Mouse (Mus musculus) heart, postnatal 0 days (tissue): Measurements from ENCODE around the gene Col25a1. TPM values are rescaled to one million over a fixed set of nuclear protein-coding genes. Genes with fewer than 3 reads are reported as not detected.

Source experiments
- ATAC-seq: fragments of 200-750 bp; cut with Nextera tagmentation; 2 replicates; pipeline ENCODE4 v1.8.0; 2017; ENCODE audit warnings: low read depth, moderate number of reproducible peaks, moderate library complexity; ENCODE audit not compliant: insufficient read depth
- DNase-seq: peaks from one replicate; pipeline ENCODE4 v3.0.0-alpha.2; 2016; ENCODE audit warnings: low spot score
- H3K27ac ChIP-seq: fragments of 300-500 bp; sonication (generic); 2 replicates; pipeline ENCODE4 v1.5.1; 2014; ENCODE audit warnings: low read depth, mild to moderate bottlenecking
- H3K27me3 ChIP-seq: fragments of 300-500 bp; sonication (generic); 2 replicates; pipeline ENCODE4 v1.6.1; 2014; ENCODE audit warnings: low read length, mixed read lengths; ENCODE audit not compliant: control insufficient read depth, insufficient read depth
- H3K36me3 ChIP-seq: fragments of 300-500 bp; sonication (generic); replicated peaks from 2 replicates; pipeline ENCODE4 v1.6.1; 2014; ENCODE audit warnings: low read length, mixed read lengths; ENCODE audit not compliant: control insufficient read depth, insufficient read depth
- H3K4me1 ChIP-seq: fragments of 300-500 bp; sonication (generic); 2 replicates; pipeline ENCODE4 v1.6.1; 2014; ENCODE audit warnings: antibody characterized with exemption; ENCODE audit not compliant: control insufficient read depth, insufficient read depth
- H3K4me2 ChIP-seq: fragments of 300-500 bp; sonication (generic); 2 replicates; pipeline ENCODE4 v1.6.1; 2014; ENCODE audit warnings: low read depth, mild to moderate bottlenecking, low read length, moderate library complexity
- H3K4me3 ChIP-seq: fragments of 300-500 bp; sonication (generic); 2 replicates; pipeline ENCODE4 v1.5.1; 2014; ENCODE audit warnings: low read depth, low read length
- H3K9ac ChIP-seq: fragments of 300-500 bp; sonication (generic); replicated peaks from 2 replicates; pipeline ENCODE4 v1.6.1; 2014; ENCODE audit warnings: low read depth, low read length, mixed read lengths
- H3K9me3 ChIP-seq: fragments of 300-500 bp; sonication (generic); replicated peaks from 2 replicates; pipeline ENCODE4 v1.6.1; 2016; ENCODE audit warnings: low read length; ENCODE audit not compliant: control insufficient read depth
- CTCF ChIP-seq: IDR thresholded peaks from 2 replicates; pipeline ENCODE4 v1.5.1; 2016; ENCODE audit warnings: antibody characterized with exemption, control low read depth, low read depth
- EP300 ChIP-seq: IDR thresholded peaks from 2 replicates; pipeline ENCODE4 v1.6.1; 2016; ENCODE audit warnings: antibody characterized with exemption, low read depth
- WGBS: fragments of 180-500 bp; shearing (Covaris S2); extraction: QIAGEN DNeasy Blood & Tissue Kit; methylation state at CpG from one replicate; pipeline ENCODE4 v1.1.7; 2014; 5-methylcytosine and 5-hydroxymethylcytosine counted together
- polyA plus RNA-seq: library from polyadenylated mRNA; unstranded; fragments of >200 nt; fragmentation: Nextera tagmentation; extraction: Ambion mirVana; gene quantifications from 2 replicates; pipeline ENCODE4 v1.2.1, GENCODE M21; 2015
- total RNA-seq: library from RNA; depleted of rRNA; stranded (reverse); fragments of >200 nt; gene quantifications from 2 replicates; pipeline ENCODE4 v1.2.3, GENCODE M21; 2014; ENCODE audit warnings: low replicate concordance

Col25a1 gene
- total and polyA plus RNA-seq, 2 experiments from 2014 or later: 0.67 to 0.92 TPM

DNA sequence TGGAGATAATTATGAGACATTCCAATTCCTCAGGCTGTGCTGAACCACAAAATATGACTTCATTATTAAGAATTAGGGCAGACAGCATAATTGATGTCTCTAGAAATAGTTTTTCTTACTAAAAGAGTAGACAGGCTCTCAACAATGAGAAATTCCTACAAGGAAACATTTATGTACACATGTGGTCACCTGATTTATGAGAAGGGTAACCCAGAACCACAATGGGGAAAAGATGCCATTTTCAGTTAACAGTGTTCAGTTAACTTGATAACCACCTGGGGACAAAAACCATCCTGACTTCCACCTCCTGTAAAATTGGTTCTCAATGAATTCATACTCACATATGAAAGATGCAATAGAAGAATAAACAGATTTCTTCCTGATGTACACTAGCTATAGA lies 305.7 kb downstream of the Col25a1 start:
- Histone ChIP-seq H3K27ac (no peak overlapping the region), H3K36me3 (no peaks in the 10 kb centered on the region), H3K4me3 (no peak overlapping the region), H3K27me3 (no peaks in the 10 kb centered on the region), H3K4me2 (no peak overlapping the region), H3K9me3 (no peaks in the 10 kb centered on the region), H3K9ac (no peak overlapping the region), H3K4me1 (no peaks in the 10 kb centered on the region)
- TF ChIP-seq EP300 (no peak), CTCF (no peak)
- DNase-seq (no peak), ATAC-seq (no peak)

DNA sequence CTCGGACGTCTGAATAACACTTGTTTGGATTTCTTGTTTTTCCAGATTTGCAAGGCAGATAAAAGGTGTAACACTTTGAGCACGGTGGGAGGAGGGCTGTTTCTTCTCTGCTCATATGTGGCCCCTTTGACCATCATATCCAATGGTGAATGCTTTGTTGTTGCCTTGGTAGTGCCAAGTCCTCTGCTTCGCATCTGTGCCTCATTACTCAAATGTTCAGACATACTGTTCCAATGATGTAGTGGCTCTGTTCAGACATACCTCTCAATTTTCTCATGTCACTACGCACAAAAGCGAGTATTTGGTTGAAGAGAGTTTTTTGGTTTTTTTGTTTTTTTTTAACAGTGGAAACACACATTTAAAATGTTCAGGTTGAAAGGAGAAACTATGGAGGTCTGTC lies 308.5 kb downstream of the Col25a1 start:
- H3K36me3 ChIP-seq: no peaks in the 10 kb centered on the region
- H3K9ac ChIP-seq: no peak overlapping the region
- H3K9me3 ChIP-seq: no peaks in the 10 kb centered on the region
- DNase-seq (no peak), ATAC-seq (no peak)
- H3K27ac ChIP-seq: no peak overlapping the region
- H3K4me2 ChIP-seq: no peak overlapping the region
- TF ChIP-seq CTCF: no peak
- no peak overlapping the region for H3K4me3 ChIP-seq
- H3K4me1 ChIP-seq: no peaks in the 10 kb centered on the region
- WGBS: 81% methylated on average over 6 of the region's 6 CpGs
- no peaks in the 10 kb centered on the region for H3K27me3 ChIP-seq

DNA sequence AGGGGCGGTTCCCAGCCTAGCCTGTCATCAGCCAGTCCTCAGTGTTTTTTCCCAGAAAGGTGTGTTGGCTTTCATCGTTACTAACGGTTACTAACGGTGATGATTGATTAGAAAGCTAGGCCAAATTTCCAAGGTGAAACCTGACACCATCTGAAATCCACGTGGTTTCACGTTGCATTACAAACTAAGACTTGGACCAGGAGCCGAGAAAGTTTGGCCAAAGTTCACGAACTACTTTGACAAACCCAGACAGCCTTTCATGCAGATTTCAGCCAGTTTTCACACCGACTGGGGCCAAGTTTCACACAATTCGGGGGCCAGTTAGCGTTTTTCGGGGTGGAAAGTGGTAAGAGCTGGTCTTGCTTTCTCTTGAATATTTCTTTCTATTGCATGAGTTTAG lies 309.4 kb downstream of the Col25a1 start:
- DNase-seq: no peak

DNA sequence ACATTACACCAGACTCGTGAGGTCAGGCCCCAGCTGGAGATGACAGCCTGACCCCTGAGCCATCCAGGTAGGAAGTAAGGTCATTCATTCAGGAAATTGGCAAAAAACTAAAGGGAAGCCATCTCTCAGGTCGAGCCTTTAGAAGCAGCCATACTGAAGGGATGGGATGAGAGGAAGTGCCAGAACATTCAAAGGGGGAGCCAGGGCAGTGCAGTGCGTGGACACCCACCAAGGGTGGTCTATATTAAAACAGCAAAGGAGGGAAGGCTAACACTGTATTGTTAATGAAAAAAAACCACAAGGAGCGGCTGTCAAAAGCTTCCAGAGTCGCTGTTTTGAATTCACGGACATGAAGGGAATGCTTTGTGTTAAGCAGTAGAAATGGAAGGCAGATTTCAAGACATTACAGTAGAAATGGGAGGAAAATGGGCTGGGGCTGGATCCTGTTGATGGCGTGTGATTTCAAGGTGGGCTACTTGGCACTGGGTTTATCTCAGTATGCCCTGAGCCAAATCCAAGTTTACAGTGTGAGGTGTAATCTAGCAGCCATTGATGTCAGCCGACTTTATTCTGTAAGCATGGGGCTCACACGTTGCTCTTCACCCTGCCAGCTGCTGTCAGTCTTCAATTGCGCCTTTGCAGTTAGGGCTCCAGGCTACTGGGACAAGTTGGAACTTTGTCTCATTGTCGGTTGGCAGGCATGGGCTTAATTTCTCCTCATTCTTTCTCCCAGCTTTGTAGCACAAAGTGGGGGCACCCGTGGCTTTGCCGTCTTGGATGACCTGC lies 312.7 kb downstream of the Col25a1 start:
- no peak overlapping the region for H3K9ac ChIP-seq
- H3K4me1 ChIP-seq: no peaks in the 10 kb centered on the region
- WGBS: 55% methylated on average over 13 of the region's 13 CpGs
- no peak overlapping the region for H3K4me3 ChIP-seq
- TF ChIP-seq CTCF (no peak), EP300 (no peak)
- no peak for DNase-seq
- H3K4me2 ChIP-seq: no peak overlapping the region
- no peak overlapping the region for H3K27ac ChIP-seq
- ATAC-seq: no peak
- no peaks in the 10 kb centered on the region for H3K36me3 ChIP-seq
- H3K27me3 ChIP-seq: no peaks in the 10 kb centered on the region
- H3K9me3 ChIP-seq: no peaks in the 10 kb centered on the region

More for the DNA sequence above, 309.4 kb downstream of the Col25a1 start:
- no peaks in the 10 kb centered on the region for H3K27me3 ChIP-seq
- H3K4me3 ChIP-seq: no peak overlapping the region
- H3K9ac ChIP-seq: no peak overlapping the region
- 60% methylated on average over 12 of the region's 12 CpGs for WGBS
- no peaks in the 10 kb centered on the region for H3K9me3 ChIP-seq
- no peaks in the 10 kb centered on the region for H3K36me3 ChIP-seq
- TF ChIP-seq CTCF (no peak), EP300 (no peak)
- H3K27ac ChIP-seq: no peak overlapping the region
- no peak for ATAC-seq
- no peaks in the 10 kb centered on the region for H3K4me1 ChIP-seq
- H3K4me2 ChIP-seq: no peak overlapping the region

DNA sequence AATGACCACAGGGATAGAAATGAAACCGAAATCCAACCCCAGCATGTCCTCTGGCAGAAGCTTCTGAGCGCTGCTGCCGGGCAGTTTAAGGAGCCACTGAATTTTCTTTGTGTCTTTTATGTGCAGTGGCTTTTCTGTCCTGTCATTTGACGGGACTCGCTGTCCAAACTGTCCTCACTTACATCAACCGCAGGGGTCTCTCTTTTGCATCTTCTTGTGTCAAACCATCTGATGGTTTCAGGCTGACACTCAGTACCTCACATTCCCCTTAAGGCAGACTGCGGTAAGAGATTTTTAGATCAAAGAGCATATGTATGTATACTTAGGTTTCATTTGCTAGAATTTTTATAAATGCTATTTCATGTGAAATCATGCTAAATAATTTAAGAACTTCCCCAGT lies 318.6 kb downstream of the Col25a1 start:
- Histone ChIP-seq H3K27me3 (no peaks in the 10 kb centered on the region), H3K27ac (no peak overlapping the region), H3K4me2 (no peak overlapping the region), H3K9ac (no peak overlapping the region), H3K36me3 (no peaks in the 10 kb centered on the region), H3K4me1 (no peaks in the 10 kb centered on the region), H3K9me3 (no peaks in the 10 kb centered on the region), H3K4me3 (no peak overlapping the region)
- WGBS: 77% methylated on average over 7 of the region's 7 CpGs
- DNase-seq (no peak), ATAC-seq (no peak)
- TF ChIP-seq EP300 (no peak), CTCF (no peak)

DNA sequence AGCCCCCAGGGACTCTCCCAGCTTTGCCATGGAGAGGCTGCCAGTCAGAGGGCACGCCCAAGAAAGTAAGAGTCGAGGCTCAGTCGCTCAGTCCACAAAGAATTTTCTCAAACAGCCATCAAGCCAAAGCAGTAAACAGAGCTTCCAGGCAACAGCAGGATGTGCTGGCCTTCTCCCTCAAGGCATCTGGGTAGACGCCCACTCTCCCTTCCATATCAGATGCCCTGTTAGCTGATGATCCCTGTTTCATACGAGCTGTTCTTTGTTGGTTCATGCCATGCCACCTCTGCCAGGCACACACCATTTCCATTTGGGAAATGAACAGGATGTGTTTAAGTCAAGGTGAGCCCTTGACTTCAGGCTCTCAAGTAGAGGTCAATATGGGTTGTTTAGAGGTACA lies 334.1 kb downstream of the Col25a1 start:
- H3K4me2 ChIP-seq: no peak overlapping the region
- H3K9me3 ChIP-seq: no peaks in the 10 kb centered on the region
- H3K9ac ChIP-seq: no peak overlapping the region
- no peak overlapping the region for H3K4me3 ChIP-seq
- no peak overlapping the region for H3K27ac ChIP-seq
- WGBS: 74% methylated on average over 5 of the region's 5 CpGs
- H3K36me3 ChIP-seq: no peaks in the 10 kb centered on the region
- H3K4me1 ChIP-seq: no peaks in the 10 kb centered on the region
- H3K27me3 ChIP-seq: no peaks in the 10 kb centered on the region
- no peak for TF ChIP-seq CTCF
- TF ChIP-seq EP300: no peak
- DNase-seq: no peak
- ATAC-seq: no peak
